Mouse (Mus musculus): ENCODE results near the gene Gnb1l.

DNA sequence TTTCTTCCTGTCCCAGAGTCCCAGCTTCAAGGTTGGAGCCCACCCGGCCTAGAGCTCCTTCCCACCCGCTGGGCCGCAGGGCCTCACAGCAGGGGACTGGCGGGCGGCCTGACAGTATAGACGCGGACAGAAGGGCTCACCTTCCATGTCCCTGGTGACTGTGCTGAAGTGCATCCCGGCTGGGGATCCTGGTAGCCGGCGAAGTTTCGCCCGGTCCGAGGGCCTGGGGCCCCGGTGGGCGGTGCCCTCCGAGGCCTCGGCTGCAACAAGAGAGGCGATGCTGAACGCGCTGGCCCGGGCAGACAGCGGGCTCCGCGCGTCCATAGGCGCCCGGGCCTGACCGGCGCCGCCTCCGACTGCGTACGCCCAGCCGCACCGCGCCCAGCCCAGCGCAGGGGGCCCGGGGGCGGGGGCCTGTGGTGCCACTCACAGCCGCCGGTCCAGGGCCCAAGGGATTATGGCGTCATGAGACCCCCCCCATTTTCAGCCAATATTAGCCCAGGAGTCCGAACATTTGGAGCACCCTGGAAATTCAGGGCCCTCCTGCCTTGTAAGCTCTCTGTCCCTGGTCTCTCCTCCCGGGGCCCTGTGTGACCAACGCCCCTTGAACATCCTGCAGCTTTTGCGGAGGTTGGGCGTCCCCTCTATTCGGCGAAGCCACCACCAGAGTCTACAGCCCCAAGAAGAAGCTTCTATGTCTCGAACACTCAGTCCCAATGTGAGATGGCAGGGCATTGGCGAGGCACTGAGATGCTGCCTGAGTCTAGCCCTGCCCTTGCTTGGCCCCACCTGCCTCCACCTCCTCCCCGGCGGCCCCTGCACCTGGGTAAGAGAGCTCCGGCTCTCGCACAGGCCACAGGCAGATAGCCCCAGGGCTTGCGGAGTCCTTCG, 89.6 kb downstream of the Gnb1l start:
- no peak for TF ChIP-seq POLR2A (IDR thresholded peaks at IDR 0.05; ENCODE audit: borderline replicate concordance, control insufficient read depth, low read depth, low read length)
- no peak for TF ChIP-seq CTCF (IDR thresholded peaks at IDR 0.05; ENCODE audit: control insufficient read depth, insufficient read depth, low read length)

Data from bone marrow, adult 2 months (tissue).